Mouse (Mus musculus): ENCODE data around the gene Cryzl2. TPM values are rescaled to one million over a fixed set of nuclear protein-coding genes. Genes with fewer than 3 reads are reported as not detected.

Cryzl2 gene
- polyA plus RNA-seq, 1 experiment from 2014 or later: 9.5 TPM

DNA sequence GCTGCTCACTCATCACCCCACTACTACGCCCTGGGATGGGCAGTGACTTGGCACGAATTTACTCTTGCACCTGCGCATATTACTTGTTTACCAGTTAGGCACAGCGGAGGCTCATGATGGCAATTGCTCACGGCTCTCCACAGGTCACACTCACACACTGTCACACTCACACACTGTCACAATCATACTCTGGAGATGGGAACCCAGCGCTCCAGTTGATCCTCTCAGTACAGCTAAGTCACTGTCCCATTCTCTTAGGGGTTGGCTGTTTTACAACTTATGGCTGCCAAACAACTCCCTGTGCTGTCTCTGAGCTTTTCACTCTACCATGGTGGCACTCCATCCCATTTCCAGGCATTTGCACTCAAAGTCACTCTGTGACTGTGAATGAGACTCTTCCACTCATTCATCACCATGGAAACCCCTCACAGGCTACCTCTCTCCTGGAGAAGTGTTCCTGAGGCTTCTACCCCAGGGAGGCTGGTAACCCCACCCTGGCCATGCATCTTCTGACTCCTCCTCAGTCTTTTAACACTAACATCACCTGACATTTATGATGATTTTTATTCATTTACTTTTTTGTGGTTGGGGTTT, 43.1 kb downstream of the Cryzl2 start:
- DNase-seq (no peak), ATAC-seq (no peak)
- no peak for TF ChIP-seq EP300 (IDR thresholded peaks at IDR 0.05; ENCODE audit: low read depth)
- H3K4me2 ChIP-seq (ENCODE audit: low read depth, low read length): no peak overlapping the region
- no peaks in the 10 kb centered on the region for H3K9me3 ChIP-seq (ENCODE audit: low read length)
- H3K4me1 ChIP-seq (ENCODE audit: insufficient read depth): no peaks in the 10 kb centered on the region
- H3K4me3 ChIP-seq (ENCODE audit: low read depth, low read length): no peak overlapping the region
- H3K9ac ChIP-seq (replicated peaks): no peak overlapping the region
- H3K27ac ChIP-seq (ENCODE audit: low read depth): no peak overlapping the region
- no peaks in the 10 kb centered on the region for H3K36me3 ChIP-seq (replicated peaks; ENCODE audit: insufficient read depth, low read length)
- no peaks in the 10 kb centered on the region for H3K27me3 ChIP-seq (ENCODE audit: insufficient read depth, low read length)
- 89% methylated on average over 6 of the region's 6 CpGs for WGBS (ENCODE audit: insufficient replicate concordance)

DNA sequence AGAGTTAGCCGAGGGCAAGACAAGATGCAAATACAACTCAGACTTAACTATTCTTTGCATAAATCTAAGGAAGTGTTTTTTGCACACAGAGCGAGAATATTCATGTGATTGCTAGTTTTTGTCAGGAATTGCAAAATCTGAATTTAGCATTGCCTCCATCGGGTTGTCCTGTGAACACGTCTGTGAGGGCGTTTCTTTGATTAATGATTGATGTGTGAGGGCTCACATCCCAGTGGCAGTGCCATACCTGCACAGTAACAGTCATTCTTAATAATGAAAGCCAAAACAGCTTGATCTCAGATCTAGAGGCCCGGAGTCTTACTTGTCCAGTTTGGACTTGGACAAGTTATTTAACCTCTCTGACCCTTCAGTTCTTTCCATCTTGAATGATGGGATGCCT, 44.7 kb downstream of the Cryzl2 start:
- ATAC-seq (peak; percentile 49), DNase-seq (no peak)
- Histone ChIP-seq H3K4me2 (ENCODE audit: low read depth, low read length) (no peak overlapping the region), H3K4me1 (ENCODE audit: insufficient read depth) (no peaks in the 10 kb centered on the region), H3K9me3 (ENCODE audit: low read length) (no peaks in the 10 kb centered on the region), H3K36me3 (replicated peaks; ENCODE audit: insufficient read depth, low read length) (no peaks in the 10 kb centered on the region), H3K27ac (ENCODE audit: low read depth) (no peak overlapping the region), H3K9ac (replicated peaks) (no peak overlapping the region), H3K27me3 (ENCODE audit: insufficient read depth, low read length) (no peaks in the 10 kb centered on the region), H3K4me3 (ENCODE audit: low read depth, low read length) (no peak overlapping the region)
- 66% methylated on average over 6 of the region's 6 CpGs for WGBS (ENCODE audit: insufficient replicate concordance)
- TF ChIP-seq EP300 (IDR thresholded peaks at IDR 0.05; ENCODE audit: low read depth) (no peak), CTCF (IDR thresholded peaks at IDR 0.05; ENCODE audit: low read depth) (no peak)

DNA sequence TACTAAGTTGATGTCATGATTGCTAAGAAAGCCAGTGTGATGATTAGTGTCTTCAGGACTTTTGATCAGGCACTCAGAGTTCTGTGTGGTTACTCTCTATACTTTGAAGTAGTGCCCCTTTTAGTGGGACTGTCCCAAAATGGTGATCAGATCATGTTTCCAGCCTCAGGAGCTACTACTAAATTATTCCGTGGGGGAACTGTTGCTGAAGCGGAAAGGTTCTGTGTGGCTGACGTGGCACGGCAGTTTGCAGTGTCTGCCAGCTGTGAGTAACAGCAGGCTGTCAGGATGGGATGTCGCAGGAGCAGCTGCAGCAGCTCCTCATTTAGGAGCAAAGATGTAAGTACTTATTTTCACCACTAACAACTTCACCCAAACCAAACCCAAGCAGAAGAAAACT, 48.1 kb downstream of the Cryzl2 start, which contains the start of gene Sec16b:
Gene Sec16b (plus strand): TSS at position 207 of the 400 bp plus-strand sequence.
- no peaks in the 10 kb centered on the region for H3K4me1 ChIP-seq (ENCODE audit: insufficient read depth)
- H3K4me3 ChIP-seq (ENCODE audit: low read depth, low read length): no peak within 1 kb of the TSS
- no peak within 1 kb of the TSS for H3K27ac ChIP-seq (ENCODE audit: low read depth)
- ATAC-seq (no peak), DNase-seq (no peak)
- no peaks in the 10 kb centered on the region for H3K36me3 ChIP-seq (replicated peaks; ENCODE audit: insufficient read depth, low read length)
- WGBS (ENCODE audit: insufficient replicate concordance): 71% methylated on average over 5 of the region's 5 CpGs
- H3K27me3 ChIP-seq (ENCODE audit: insufficient read depth, low read length): no peaks in the 10 kb centered on the region
- H3K4me2 ChIP-seq (ENCODE audit: low read depth, low read length): no peak within 1 kb of the TSS
- no peak for TF ChIP-seq CTCF (IDR thresholded peaks at IDR 0.05; ENCODE audit: low read depth)
- no peaks in the 10 kb centered on the region for H3K9me3 ChIP-seq (ENCODE audit: low read length)
- H3K9ac ChIP-seq (replicated peaks): no peak within 1 kb of the TSS

DNA sequence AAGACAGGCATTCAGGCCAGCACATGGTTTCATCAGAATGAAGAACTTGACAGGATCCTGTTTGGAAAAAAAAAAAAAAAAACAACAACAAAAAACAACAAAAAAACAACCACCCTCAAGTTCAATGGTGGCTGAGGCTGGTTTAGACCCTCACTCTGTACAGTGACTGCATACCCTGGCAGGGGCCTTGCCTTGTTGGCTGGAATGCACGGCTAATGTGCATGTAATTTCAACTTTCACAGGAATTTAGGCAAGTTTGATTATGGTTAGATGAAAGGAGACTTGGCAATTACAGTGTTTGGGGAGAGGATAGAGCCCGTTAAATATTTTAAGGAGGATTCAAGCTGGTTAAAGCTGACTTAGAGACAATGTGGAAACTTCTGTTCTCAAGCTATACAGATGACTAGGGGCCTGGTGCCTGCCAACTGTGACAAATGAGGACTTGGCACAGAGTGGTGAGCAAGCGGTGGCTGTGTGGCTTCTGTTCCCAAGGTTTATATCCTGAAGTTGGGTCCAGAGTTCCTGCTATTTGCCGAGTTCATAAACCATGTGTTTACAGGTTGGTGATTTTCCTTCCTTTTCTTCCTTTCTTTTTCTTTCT, 48.7 kb downstream of the Cryzl2 start:
- whole genome bisulfite sequencing (ENCODE audit: insufficient replicate concordance): 64% methylated on average over 4 of the region's 4 CpGs
- Histone ChIP-seq H3K9me3 (ENCODE audit: low read length) (no peaks in the 10 kb centered on the region), H3K9ac (replicated peaks) (no peak overlapping the region), H3K27me3 (ENCODE audit: insufficient read depth, low read length) (no peaks in the 10 kb centered on the region), H3K4me1 (ENCODE audit: insufficient read depth) (no peaks in the 10 kb centered on the region), H3K4me2 (ENCODE audit: low read depth, low read length) (no peak overlapping the region), H3K4me3 (ENCODE audit: low read depth, low read length) (no peak overlapping the region), H3K36me3 (replicated peaks; ENCODE audit: insufficient read depth, low read length) (no peaks in the 10 kb centered on the region), H3K27ac (ENCODE audit: low read depth) (no peak overlapping the region)
- TF ChIP-seq CTCF (IDR thresholded peaks at IDR 0.05; ENCODE audit: low read depth) (no peak), EP300 (IDR thresholded peaks at IDR 0.05; ENCODE audit: low read depth) (no peak)
- no peak for DNase-seq
- ATAC-seq: no peak

DNA sequence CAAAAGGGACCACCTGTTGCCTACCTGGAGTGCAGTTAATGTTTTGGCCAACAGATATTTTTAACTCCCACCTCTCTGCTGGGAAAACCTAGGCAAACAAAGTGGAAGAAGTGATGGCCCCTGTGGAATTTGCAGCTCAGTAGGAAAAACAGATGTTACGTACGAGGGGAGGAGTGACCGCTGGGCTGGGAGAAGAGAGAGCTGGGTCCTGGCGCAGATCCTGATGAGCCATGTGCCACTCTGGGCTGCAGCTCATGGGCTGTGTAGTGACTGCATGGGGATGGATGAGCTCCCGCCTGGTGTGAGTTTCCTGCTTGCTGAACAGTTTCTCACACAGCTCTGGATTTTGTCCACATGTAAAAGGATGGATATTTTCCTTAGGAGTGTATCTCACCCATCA, 49.4 kb downstream of the Cryzl2 start:
- WGBS (ENCODE audit: insufficient replicate concordance): 66% methylated on average over 5 of the region's 5 CpGs
- Histone ChIP-seq H3K27me3 (ENCODE audit: insufficient read depth, low read length) (no peaks in the 10 kb centered on the region), H3K36me3 (replicated peaks; ENCODE audit: insufficient read depth, low read length) (no peaks in the 10 kb centered on the region), H3K27ac (ENCODE audit: low read depth) (no peak overlapping the region), H3K4me3 (ENCODE audit: low read depth, low read length) (no peak overlapping the region), H3K4me1 (ENCODE audit: insufficient read depth) (no peaks in the 10 kb centered on the region), H3K9me3 (ENCODE audit: low read length) (no peaks in the 10 kb centered on the region), H3K9ac (replicated peaks) (no peak overlapping the region), H3K4me2 (ENCODE audit: low read depth, low read length) (no peak overlapping the region)
- ATAC-seq (no peak), DNase-seq (no peak)
- no peak for TF ChIP-seq CTCF (IDR thresholded peaks at IDR 0.05; ENCODE audit: low read depth)
- TF ChIP-seq EP300 (IDR thresholded peaks at IDR 0.05; ENCODE audit: low read depth): no peak

DNA sequence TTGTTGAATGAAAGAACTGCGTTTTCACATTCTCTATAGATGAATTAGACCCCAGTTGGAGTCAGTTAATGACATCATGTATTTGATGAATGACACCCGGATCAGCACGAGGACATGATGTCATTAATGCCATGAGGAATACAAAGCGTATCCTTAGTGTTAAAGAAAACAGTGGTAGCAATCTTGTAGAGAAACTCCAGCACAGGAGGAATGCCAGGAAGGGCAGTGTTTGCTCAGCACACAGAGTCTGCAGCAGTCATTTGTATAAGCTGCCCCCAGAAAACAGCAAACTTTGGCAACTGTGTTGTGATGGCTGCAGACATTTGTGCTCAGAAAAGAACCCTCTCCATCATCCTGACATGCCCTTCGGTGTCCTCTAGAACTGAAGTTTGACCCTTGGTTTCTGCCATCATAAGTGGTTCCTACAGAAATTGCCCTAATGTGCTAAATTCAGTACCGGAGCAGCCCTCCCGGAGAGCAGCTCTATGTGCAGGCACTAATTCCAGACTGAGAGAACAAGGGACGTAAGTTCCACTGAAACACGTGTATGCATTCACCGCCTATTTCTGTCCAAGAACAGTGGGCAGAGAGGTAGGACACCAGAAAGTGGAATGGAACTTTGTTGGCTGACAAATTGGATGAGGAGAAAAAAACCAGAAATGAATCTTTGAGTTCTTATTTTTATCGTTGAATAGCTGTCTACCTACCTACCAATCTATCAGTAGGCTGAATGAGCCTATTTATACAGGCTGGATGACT, 54.5 kb downstream of the Cryzl2 start:
- TF ChIP-seq CTCF (IDR thresholded peaks at IDR 0.05; ENCODE audit: low read depth) (no peak), EP300 (IDR thresholded peaks at IDR 0.05; ENCODE audit: low read depth) (no peak)
- 60% methylated on average over 11 of the region's 11 CpGs for WGBS (ENCODE audit: insufficient replicate concordance)
- ATAC-seq: no peak

More for the DNA sequence above, 54.5 kb downstream of the Cryzl2 start:
- H3K9ac ChIP-seq (replicated peaks): no peak overlapping the region
- no peaks in the 10 kb centered on the region for H3K9me3 ChIP-seq (ENCODE audit: low read length)
- no peak overlapping the region for H3K27ac ChIP-seq (ENCODE audit: low read depth)
- DNase-seq: no peak
- no peaks in the 10 kb centered on the region for H3K36me3 ChIP-seq (replicated peaks; ENCODE audit: insufficient read depth, low read length)
- no peak overlapping the region for H3K4me3 ChIP-seq (ENCODE audit: low read depth, low read length)
- H3K4me2 ChIP-seq (ENCODE audit: low read depth, low read length): no peak overlapping the region
- no peaks in the 10 kb centered on the region for H3K4me1 ChIP-seq (ENCODE audit: insufficient read depth)
- H3K27me3 ChIP-seq (ENCODE audit: insufficient read depth, low read length): no peaks in the 10 kb centered on the region

All from liver, postnatal 0 days (tissue).